ENCODE assay signal across 15 mouse cellular contexts in the genomic region with DNA sequence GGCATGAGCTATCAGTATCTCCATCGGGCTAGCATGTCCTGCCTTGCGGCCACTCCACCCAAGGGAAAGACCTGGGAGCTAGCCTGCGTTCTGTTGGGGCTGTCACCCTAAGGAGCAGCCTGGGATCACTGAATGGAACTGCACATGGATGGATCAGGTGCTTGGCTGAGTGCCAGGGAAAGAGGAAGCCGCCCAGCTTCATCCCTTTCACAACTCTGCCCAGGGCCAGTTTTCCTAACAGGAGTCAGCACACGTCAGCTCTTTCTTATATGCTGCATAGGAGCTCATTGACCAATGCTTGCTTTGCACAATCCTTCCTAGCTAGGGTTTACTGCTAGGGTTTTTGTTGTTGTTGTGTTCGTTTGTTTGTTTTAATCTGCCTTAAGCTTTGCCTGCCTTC.
DNase-seq lines count a peak whose midpoint lies in the region; ATAC-seq and TF ChIP-seq lines count a peak whose summit lies in the region.
"Had no signal": no experiment of that assay in that cellular context is flagged by ENCODE, and none has a peak within 500 bp of the region (broad histone marks: within the 10 kb centered on the region; RNA-seq: fewer than 3 reads in every experiment).

No protein-coding gene starts in this region.

- H3K27ac ChIP-seq in kidney, adult 2 months (ENCODE audit: insufficient read depth, low read depth, low read length): no peak overlapping the region
- no peak overlapping the region for H3K27ac ChIP-seq in kidney, embryonic 14.5 days (ENCODE audit: low read depth, low read length)
- H3K27ac ChIP-seq: forebrain, embryonic 15.5 days; hindbrain, embryonic 13.5 days; lung, embryonic 15.5 days; neural tube, embryonic 12.5 days; stomach, postnatal 0 days had no signal

- 56% methylated on average over 6 of the region's 6 CpGs for WGBS in kidney, adult 2 months
- 80% methylated on average over 6 of the region's 6 CpGs for WGBS in kidney, embryonic 14.5 days

- no peak overlapping the region for H3K4me2 ChIP-seq in kidney, embryonic 14.5 days (replicated peaks; ENCODE audit: low read depth, low read length)
- H3K4me2 ChIP-seq: forebrain, embryonic 15.5 days; hindbrain, embryonic 13.5 days; lung, embryonic 15.5 days; neural tube, embryonic 12.5 days had no signal

- TF ChIP-seq POLR2A in kidney, adult 2 months (IDR thresholded peaks at IDR 0.05; ENCODE audit: low read depth, low read length): no peak

- DNase-seq in cerebellum, postnatal 14 days: peak; percentile 23 to 36
- no peak for DNase-seq in cerebellum, adult 8-10 months
- DNase-seq in kidney, adult 2 months: peak; percentile 72
- peak; percentile 47 to 53 for DNase-seq in kidney, adult 8-10 months
- DNase-seq in lung, adult 18-20 months: no peak
- DNase-seq in right cerebral cortex, postnatal 14 days: no peak
- DNase-seq: cerebellum, postnatal 36 days; right cerebral cortex, postnatal 25 days had no signal

- no peak overlapping the region for H3K9ac ChIP-seq in kidney, embryonic 14.5 days (ENCODE audit: low read depth, low read length)
- H3K9ac ChIP-seq: forebrain, embryonic 15.5 days; hindbrain, embryonic 13.5 days; lung, embryonic 15.5 days; neural tube, embryonic 12.5 days had no signal

- ATAC-seq in kidney, embryonic 14.5 days (ENCODE audit: low FRiP score, low TSS enrichment): no peak
- ATAC-seq in megakaryocyte progenitor cell, adult 5-6 weeks (replicated peaks; ENCODE audit: poor library complexity): peak; percentile 26; the same call in 1 of the 2 replicates
- ATAC-seq: forebrain, embryonic 15.5 days had no signal

- TF ChIP-seq CTCF in kidney, adult 2 months (conservative IDR thresholded peaks at IDR 0.05; ENCODE audit: insufficient read depth, insufficient read length, low read depth, low read length): no peak

- no peaks in the 10 kb centered on the region for H3K9me3 ChIP-seq in kidney, embryonic 14.5 days (ENCODE audit: control insufficient read depth, low read length)
- H3K9me3 ChIP-seq: forebrain, embryonic 15.5 days; hindbrain, embryonic 13.5 days; lung, embryonic 15.5 days; neural tube, embryonic 12.5 days had no signal

- peaks cover 18% of the 10 kb centered on the region for H3K4me1 ChIP-seq in kidney, adult 2 months (ENCODE audit: control insufficient read depth, insufficient read depth, low read length)
- H3K4me1 ChIP-seq in kidney, embryonic 14.5 days (ENCODE audit: control insufficient read depth, insufficient read depth, low read length): no peaks in the 10 kb centered on the region
- H3K4me1 ChIP-seq: forebrain, embryonic 15.5 days; lung, embryonic 15.5 days; neural tube, embryonic 12.5 days had no signal

- H3K27me3 ChIP-seq in kidney, adult 2 months (replicated peaks; ENCODE audit: control insufficient read depth, insufficient read depth, low read length): no peaks in the 10 kb centered on the region
- no peaks in the 10 kb centered on the region for H3K27me3 ChIP-seq in kidney, embryonic 14.5 days (ENCODE audit: control insufficient read depth, insufficient read depth, low read length)
- H3K27me3 ChIP-seq: forebrain, embryonic 15.5 days; hindbrain, embryonic 13.5 days; lung, embryonic 15.5 days; neural tube, embryonic 12.5 days had no signal

- no peaks in the 10 kb centered on the region for H3K36me3 ChIP-seq in kidney, adult 2 months (ENCODE audit: control insufficient read depth, insufficient read depth, low read length)
- H3K36me3 ChIP-seq in kidney, embryonic 14.5 days (ENCODE audit: control insufficient read depth, insufficient read depth, low read length): no peaks in the 10 kb centered on the region
- H3K36me3 ChIP-seq: forebrain, embryonic 15.5 days; hindbrain, embryonic 13.5 days; lung, embryonic 15.5 days; neural tube, embryonic 12.5 days had no signal

- no peak overlapping the region for H3K4me3 ChIP-seq in kidney, adult 2 months (ENCODE audit: insufficient read depth, low read depth, low read length)
- no peak overlapping the region for H3K4me3 ChIP-seq in kidney, embryonic 14.5 days (ENCODE audit: low read length)
- H3K4me3 ChIP-seq: forebrain, embryonic 15.5 days; hindbrain, embryonic 13.5 days; lung, embryonic 15.5 days; neural tube, embryonic 12.5 days had no signal

Comparison
In these comparisons a context has a peak if more than half of its experiments do, and no peak if none do; other contexts are left out.
1. DNase-seq: peak in cerebellum, postnatal 14 days (2 of 2), kidney, adult 2 months (single experiment) and kidney, adult 8-10 months (2 of 2); none in cerebellum, adult 8-10 months (single experiment), lung, adult 18-20 months (0 of 2) and right cerebral cortex, postnatal 14 days (single experiment).